Mouse (Mus musculus) left cerebral cortex, postnatal 36 days (tissue): ENCODE results near the gene Chn2. TPM values are rescaled to one million over a fixed set of nuclear protein-coding genes. Genes with fewer than 3 reads are reported as not detected.

ENCODE experiments used
- DNase-seq, 2 experiments: peaks; one replicate each; pipeline ENCODE4 v3.0.0; 2021 to 2022; ENCODE audit warnings: low spot score in 2 of 2, mixed read lengths in 1 of 2
- intact Hi-C: fragments of 180-260 bp; cut with DNase I; formaldehyde crosslinking; loops from one replicate; pipeline ENCODE4 v1.15.1; 2025
- total RNA-seq, 2 experiments: library from RNA; stranded (reverse); gene quantifications; 2 replicates each; pipeline ENCODE4 v1.2.3; 2021

Gene Chn2
- total RNA-seq, 2 experiments from 2014 or later, result 42.5 to 44.8 TPM

GRCm38 (mm10) chr6:54284167-54284711 is 244.9 kb downstream of the Chn2 start:
- no peak for DNase-seq
- intact Hi-C loops, result no loop called here

GRCm38 (mm10) chr6:54286813-54287212 is 247.5 kb downstream of the Chn2 start:
- no peak for DNase-seq
- intact Hi-C loops, result no loop called here

GRCm38 (mm10) chr6:54289774-54290500 is 250.6 kb downstream of the Chn2 start:
- intact Hi-C loops, result no loop called here
- DNase-seq, result no peak

DNA sequence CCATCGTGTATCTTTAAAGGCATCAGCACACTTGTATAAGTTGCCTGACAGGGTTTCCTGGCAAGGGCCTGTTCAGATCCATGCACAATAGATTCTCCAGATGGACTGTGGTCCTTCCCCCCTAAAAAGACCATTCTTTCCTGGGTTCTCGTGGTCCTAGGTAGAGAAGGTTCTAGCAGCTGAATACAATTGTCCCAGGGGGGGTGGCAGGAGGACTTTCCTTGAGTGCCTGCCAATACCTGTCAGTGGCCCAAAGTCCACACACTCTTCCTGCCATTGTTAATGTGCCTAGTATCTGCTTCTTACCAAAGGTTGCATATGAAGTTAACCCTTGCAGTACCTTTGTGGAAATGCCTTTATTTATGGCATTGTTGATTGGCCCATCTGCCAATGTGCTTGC is 257.9 kb downstream of the Chn2 start:
- intact Hi-C loops, result no loop called here
- DNase-seq, result no peak

- intact Hi-C loops, result no loop called here
- no peak for DNase-seq
Observed at GRCm38 (mm10) chr6:54299417-54299816, 260.1 kb downstream of the Chn2 start.

- DNase-seq, result no peak
- intact Hi-C loops, result no loop called here
Observed at GRCm38 (mm10) chr6:54305777-54306176, 266.4 kb downstream of the Chn2 start.

DNA sequence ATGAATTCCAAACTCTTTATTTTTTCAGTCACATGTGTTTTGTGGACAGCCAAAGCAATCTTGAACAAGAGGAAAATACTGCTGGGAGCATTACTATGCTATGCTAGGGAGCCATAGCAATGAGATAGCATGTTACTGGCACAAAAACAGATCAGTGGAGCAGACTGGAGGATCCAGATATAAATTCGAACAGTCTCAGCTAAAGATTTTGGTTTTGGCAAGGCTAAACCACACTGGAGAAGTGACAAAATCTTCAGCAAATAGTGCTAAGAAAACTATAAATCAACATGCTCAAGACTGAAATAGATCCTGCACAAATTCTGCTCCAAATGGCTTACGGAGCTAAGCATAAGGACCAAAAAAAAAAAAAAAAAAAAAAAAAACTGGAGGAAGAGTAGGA is 273.7 kb downstream of the Chn2 start:
- intact Hi-C loops, result no loop called here
- no peak for DNase-seq

GRCm38 (mm10) chr6:54318618-54319017 is 279.3 kb downstream of the Chn2 start:
- intact Hi-C loops, result no loop called here
- DNase-seq, result no peak

DNA sequence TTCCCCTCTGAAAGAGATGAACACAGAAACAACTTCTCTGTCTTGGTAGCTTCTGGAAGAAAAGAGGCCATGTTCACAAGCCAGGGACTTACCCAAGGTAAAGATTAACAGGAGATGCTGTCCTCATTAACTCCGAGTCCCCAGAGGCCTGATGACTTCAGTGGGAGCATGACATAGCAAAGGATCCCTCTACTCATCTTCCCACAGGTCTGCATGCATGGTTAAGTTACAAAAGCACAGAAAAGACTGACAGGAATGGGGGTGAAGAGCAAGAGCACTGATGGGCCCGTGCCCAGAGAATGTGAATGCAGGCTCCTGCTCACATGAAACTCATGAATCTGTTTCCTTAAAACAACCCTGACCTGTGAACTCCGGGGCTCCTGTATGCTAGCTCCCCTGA is 279.8 kb downstream of the Chn2 start:
- intact Hi-C loops, result no loop called here
- no peak for DNase-seq

- intact Hi-C loops, result no loop called here
- DNase-seq, result no peak
Observed at GRCm38 (mm10) chr6:54320236-54320635, 280.9 kb downstream of the Chn2 start.

- no peak for DNase-seq
- intact Hi-C loops, result loop anchor here (5.0 kb wide), 1 partner anchor 78 kb away; no protein-coding TSS in a partner anchor
Observed at GRCm38 (mm10) chr6:54325246-54325885, 286.0 kb downstream of the Chn2 start, which contains the start of gene Prr15. Prr15 (plus strand) TSS chr6:54325835.

GRCm38 (mm10) chr6:54326671-54327625 is 287.6 kb downstream of the Chn2 start:
- intact Hi-C loops, result loop anchor here (5.0 kb wide), 1 partner anchor 80 kb away; no protein-coding TSS in a partner anchor
- DNase-seq, result peak; percentile 49 to 62

- intact Hi-C loops, result loop anchor here (5.0 kb wide), 1 partner anchor 80 kb away; no protein-coding TSS in a partner anchor
- peak; percentile 59 to 68 for DNase-seq
Observed at GRCm38 (mm10) chr6:54327626-54328003, 288.3 kb downstream of the Chn2 start.

- DNase-seq, result no peak
- intact Hi-C loops, result loop anchor here (5.0 kb wide), 1 partner anchor 81 kb away; no protein-coding TSS in a partner anchor
Observed at GRCm38 (mm10) chr6:54328783-54329182, 289.4 kb downstream of the Chn2 start.

GRCm38 (mm10) chr6:54329598-54329997 is 290.2 kb downstream of the Chn2 start:
- intact Hi-C loops, result loop anchor here (5.0 kb wide), 1 partner anchor 82 kb away; no protein-coding TSS in a partner anchor
- DNase-seq, result no peak

DNA sequence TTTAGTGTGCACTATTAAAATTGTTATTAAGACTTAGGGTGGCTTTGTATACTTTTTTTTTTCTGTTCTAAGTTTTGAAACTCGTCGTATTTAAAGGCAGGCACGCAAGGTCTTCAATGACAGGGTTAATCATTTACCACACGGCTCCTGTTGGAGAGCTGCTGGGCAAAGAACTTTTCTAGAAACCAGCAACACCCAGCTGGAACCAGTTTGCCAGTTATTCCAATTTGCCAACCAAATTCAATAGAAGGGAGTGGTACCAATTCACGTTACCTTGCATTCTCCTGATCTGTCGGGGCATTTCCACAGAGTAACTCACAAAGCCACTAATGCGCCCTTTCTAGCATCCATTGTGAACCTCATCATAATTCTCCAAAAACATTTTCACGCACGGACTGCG is 290.8 kb downstream of the Chn2 start:
- DNase-seq, result no peak
- intact Hi-C loops, result no loop called here

- DNase-seq, result no peak
- intact Hi-C loops, result no loop called here
Observed at GRCm38 (mm10) chr6:54331765-54332164, 292.4 kb downstream of the Chn2 start.

- intact Hi-C loops, result no loop called here
- DNase-seq, result no peak
Observed at GRCm38 (mm10) chr6:54332203-54332602, 292.8 kb downstream of the Chn2 start.

DNA sequence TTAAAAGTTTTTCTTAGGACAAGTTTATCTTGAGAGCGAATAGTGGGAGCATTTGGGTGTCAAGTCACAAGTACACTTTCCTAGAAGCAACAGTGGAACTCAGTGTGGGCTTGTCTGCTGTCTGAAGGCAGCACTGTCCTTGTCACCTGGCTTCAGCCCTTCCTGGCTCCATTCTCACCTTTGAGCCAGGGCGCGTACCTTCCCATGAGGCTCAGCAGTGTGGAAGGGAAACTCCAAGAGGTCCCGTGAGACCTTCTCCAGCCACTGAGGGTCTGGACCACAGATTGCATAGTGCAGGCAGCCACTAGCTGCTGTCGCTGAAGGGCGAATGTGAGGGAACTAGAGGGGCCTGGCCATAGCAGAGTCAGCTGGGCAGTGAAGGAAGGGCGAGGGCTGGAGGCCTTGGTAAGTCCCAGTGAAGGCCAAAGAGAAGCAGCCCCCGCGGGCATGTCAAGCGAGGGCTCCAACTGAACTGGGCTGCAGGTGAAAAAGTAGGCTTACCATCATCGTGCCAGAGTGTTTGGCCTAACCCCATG is 293.8 kb downstream of the Chn2 start:
- no peak for DNase-seq
- intact Hi-C loops, result no loop called here
